ENCODE assay signal across 9 mouse cellular contexts in the genomic region with DNA sequence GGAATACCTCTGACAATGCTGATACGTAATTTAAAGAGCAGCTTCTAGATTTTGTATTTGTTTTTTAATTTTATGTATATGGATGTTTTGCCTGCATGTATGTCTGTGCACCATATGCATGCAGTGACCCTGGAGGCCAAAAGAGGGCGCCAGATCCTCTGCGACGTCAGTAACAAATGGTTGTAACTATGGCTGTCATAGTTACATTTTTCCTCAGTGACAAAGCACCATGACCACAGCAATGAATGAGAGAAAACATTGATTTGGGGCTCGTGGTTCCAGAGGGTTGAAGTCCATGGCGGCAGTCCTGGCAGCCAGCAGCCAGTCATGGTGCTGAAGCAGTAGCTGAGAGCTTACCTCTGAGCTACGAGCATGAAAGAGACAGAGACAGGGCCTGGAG. TPM values are rescaled to one million over a fixed set of nuclear protein-coding genes. Genes with fewer than 3 reads are reported as not detected.
DNase-seq lines count a peak whose midpoint lies in the region; ATAC-seq and TF ChIP-seq lines count a peak whose summit lies in the region.
"Had no signal": no experiment of that assay in that cellular context is flagged by ENCODE, and none has a peak within 500 bp of the region (broad histone marks: within the 10 kb centered on the region; RNA-seq: fewer than 3 reads in every experiment).

No protein-coding gene starts in this region.

- peak; percentile 38; the same call in 1 of the 2 replicates for TF ChIP-seq CTCF in cerebellum, adult 2 months (IDR thresholded peaks at IDR 0.05; ENCODE audit: borderline replicate concordance, insufficient read depth, low read depth, low read length)
- peak; percentile 75 for TF ChIP-seq CTCF in bone marrow, adult 2 months (IDR thresholded peaks at IDR 0.05; ENCODE audit: control insufficient read depth, insufficient read depth, low read length)

- DNase-seq in cerebellum, adult 2 months = no peak
- no peak for DNase-seq in cerebellum, postnatal 10 days
- peak; percentile 88 for DNase-seq in midbrain, embryonic 11.5 days (ENCODE audit: low spot score, missing footprints)
- DNase-seq in left cerebral cortex, postnatal 10 days (ENCODE audit: extremely low spot score in 1 of 2, low spot score in 2 of 2) = no peak
- DNase-seq in ovary, postnatal 14 days (ENCODE audit: low spot score) = no peak

- no peaks in the 10 kb centered on the region for H3K36me3 ChIP-seq in midbrain, embryonic 11.5 days (ENCODE audit: control insufficient read depth, insufficient read depth, low read length)
- no peaks in the 10 kb centered on the region for H3K36me3 ChIP-seq in midbrain, embryonic 16.5 days (ENCODE audit: control insufficient read depth, insufficient read depth, low read length)
- H3K36me3 ChIP-seq: hindbrain, embryonic 13.5 days had no signal

- no peak overlapping the region for H3K4me3 ChIP-seq in cerebellum, adult 2 months (replicated peaks; ENCODE audit: insufficient read depth, low read depth, low read length)
- H3K4me3 ChIP-seq in midbrain, embryonic 11.5 days (ENCODE audit: low read depth, low read length) = no peak overlapping the region
- H3K4me3 ChIP-seq in midbrain, embryonic 16.5 days (ENCODE audit: low read depth, low read length) = no peak overlapping the region
- H3K4me3 ChIP-seq in bone marrow, adult 2 months (replicated peaks; ENCODE audit: control insufficient read depth, low read depth, low read length) = no peak overlapping the region
- H3K4me3 ChIP-seq: hindbrain, embryonic 13.5 days had no signal

- no peaks in the 10 kb centered on the region for H3K9me3 ChIP-seq in midbrain, embryonic 11.5 days (ENCODE audit: control insufficient read depth, low read length)
- H3K9me3 ChIP-seq in midbrain, embryonic 16.5 days (replicated peaks; ENCODE audit: control insufficient read depth, low read length, poor library complexity, severe bottlenecking) = no peaks in the 10 kb centered on the region
- H3K9me3 ChIP-seq: hindbrain, embryonic 13.5 days had no signal

- H3K27me3 ChIP-seq in cerebellum, adult 2 months (ENCODE audit: control insufficient read depth, insufficient read depth, low read length) = no peaks in the 10 kb centered on the region
- no peaks in the 10 kb centered on the region for H3K27me3 ChIP-seq in midbrain, embryonic 11.5 days (ENCODE audit: control insufficient read depth, insufficient read depth, low read length)
- H3K27me3 ChIP-seq in midbrain, embryonic 16.5 days (ENCODE audit: control insufficient read depth, insufficient read depth, low read depth, low read length) = no peaks in the 10 kb centered on the region; the same call in 1 of the 2 replicates
- H3K27me3 ChIP-seq: hindbrain, embryonic 13.5 days had no signal

- no peaks in the 10 kb centered on the region for H3K4me1 ChIP-seq in cerebellum, adult 2 months (ENCODE audit: control insufficient read depth, insufficient read depth, low read length)
- H3K4me1 ChIP-seq in midbrain, embryonic 11.5 days (ENCODE audit: control insufficient read depth, insufficient read depth, low read length) = no peaks in the 10 kb centered on the region
- H3K4me1 ChIP-seq in midbrain, embryonic 16.5 days (ENCODE audit: control insufficient read depth, insufficient read depth, low read length) = no peaks in the 10 kb centered on the region
- no peaks in the 10 kb centered on the region for H3K4me1 ChIP-seq in bone marrow, adult 2 months (ENCODE audit: control insufficient read depth, insufficient read depth, low read length)

- WGBS in cerebellum, adult 2 months = 43% methylated on average over 7 of the region's 7 CpGs
- 43% methylated on average over 7 of the region's 7 CpGs for WGBS in midbrain, embryonic 11.5 days
- WGBS in midbrain, embryonic 16.5 days = 42% methylated on average over 7 of the region's 7 CpGs
- 45% methylated on average over 7 of the region's 7 CpGs for WGBS in bone marrow, adult 2 months

- intact Hi-C loops in left cerebral cortex, postnatal 10 days (cut with DNase I) = no loop called here

- no peak for TF ChIP-seq POLR2A in cerebellum, adult 2 months (IDR thresholded peaks at IDR 0.05; ENCODE audit: borderline replicate concordance, insufficient read depth, low read length)
- no peak for TF ChIP-seq POLR2A in bone marrow, adult 2 months (IDR thresholded peaks at IDR 0.05; ENCODE audit: borderline replicate concordance, control insufficient read depth, low read depth, low read length)

- no peak for ATAC-seq in midbrain, embryonic 11.5 days (ENCODE audit: low FRiP score)
- ATAC-seq in midbrain, embryonic 16.5 days = no peak
- peak; percentile 54; the same call in 1 of the 2 replicates for ATAC-seq in neutrophil, adult 5-6 weeks (ENCODE audit: extremely low read depth, insufficient number of reproducible peaks, low FRiP score, poor library complexity, severe bottlenecking)

- H3K27ac ChIP-seq in cerebellum, adult 2 months (ENCODE audit: insufficient read depth, low read length) = no peak overlapping the region
- no peak overlapping the region for H3K27ac ChIP-seq in midbrain, embryonic 11.5 days (ENCODE audit: low read depth, low read length)
- no peak overlapping the region for H3K27ac ChIP-seq in midbrain, embryonic 16.5 days (ENCODE audit: low read length)
- no peak overlapping the region for H3K27ac ChIP-seq in bone marrow, adult 2 months (ENCODE audit: control insufficient read depth, insufficient read depth, low read depth, low read length, poor library complexity)
- H3K27ac ChIP-seq: hindbrain, embryonic 13.5 days had no signal

- H3K9ac ChIP-seq in midbrain, embryonic 11.5 days (ENCODE audit: low read length) = no peak overlapping the region
- H3K9ac ChIP-seq in midbrain, embryonic 16.5 days (ENCODE audit: low read depth, low read length) = no peak overlapping the region
- H3K9ac ChIP-seq: hindbrain, embryonic 13.5 days had no signal

- H3K4me2 ChIP-seq in midbrain, embryonic 11.5 days = no peak overlapping the region
- no peak overlapping the region for H3K4me2 ChIP-seq in midbrain, embryonic 16.5 days (ENCODE audit: low read length)
- H3K4me2 ChIP-seq: hindbrain, embryonic 13.5 days had no signal

RNA-seq across cellular contexts. Expression of a gene that starts 36.2 kb away (rescaled TPM):
- polyA plus RNA-seq in cerebellum, adult 2 months (2012; rRNA removed) = 0.64 and 0.65 TPM in 2 replicates
- 0.33 and 0.54 TPM in 2 replicates for polyA plus RNA-seq in midbrain, embryonic 11.5 days (2014; fragmentation: Nextera tagmentation; extraction: Ambion mirVana)
- polyA plus RNA-seq in midbrain, embryonic 16.5 days (2015; fragmentation: Nextera tagmentation; extraction: Ambion mirVana) = 0.16 and 0.32 TPM in 2 replicates
- 1.2 and 4.0 TPM in 2 replicates for polyA plus RNA-seq in bone marrow, adult 2 months (2011; ENCODE audit: insufficient read depth, insufficient read length, low replicate concordance, missing spikeins)
- total RNA-seq in neutrophil, adult 5-6 weeks (2017) = 2.6 and 6.2 TPM in 2 replicates
- not detected for total RNA-seq in left cerebral cortex, postnatal 10 days (2021)

RNA-seq across cellular contexts. Expression of a gene that starts 50.2 kb away (rescaled TPM):
- 33.0 and 36.9 TPM in 2 replicates for polyA plus RNA-seq in cerebellum, adult 2 months (2012; rRNA removed)
- 65.6 and 67.1 TPM in 2 replicates for polyA plus RNA-seq in midbrain, embryonic 11.5 days (2014; fragmentation: Nextera tagmentation; extraction: Ambion mirVana)
- polyA plus RNA-seq in midbrain, embryonic 16.5 days (2015; fragmentation: Nextera tagmentation; extraction: Ambion mirVana) = 57.8 and 62.0 TPM in 2 replicates
- 7.8 and 19.4 TPM in 2 replicates for polyA plus RNA-seq in bone marrow, adult 2 months (2011; ENCODE audit: insufficient read depth, insufficient read length, low replicate concordance, missing spikeins)
- 42.7 and 43.7 TPM in 2 replicates for total RNA-seq in neutrophil, adult 5-6 weeks (2017)
- total RNA-seq in left cerebral cortex, postnatal 10 days (2021) = 10 to 100 TPM; 38.0 to 41.7 TPM

RNA-seq across cellular contexts. Expression of a gene that starts 53.2 kb away (rescaled TPM):
- 12.8 and 17.8 TPM in 2 replicates for polyA plus RNA-seq in cerebellum, adult 2 months (2012; rRNA removed)
- polyA plus RNA-seq in midbrain, embryonic 11.5 days (2014; fragmentation: Nextera tagmentation; extraction: Ambion mirVana) = 0.78 and 2.5 TPM in 2 replicates
- 4.3 and 6.3 TPM in 2 replicates for polyA plus RNA-seq in midbrain, embryonic 16.5 days (2015; fragmentation: Nextera tagmentation; extraction: Ambion mirVana)
- polyA plus RNA-seq in bone marrow, adult 2 months (2011; ENCODE audit: insufficient read depth, insufficient read length, low replicate concordance, missing spikeins) = 2.4 TPM in 1 of 2 replicates, not detected in the other
- 0.49 TPM in 1 of 2 replicates, not detected in the other for total RNA-seq in neutrophil, adult 5-6 weeks (2017)
- total RNA-seq in left cerebral cortex, postnatal 10 days (2021) = 1 to 10 TPM; 7.6 to 9.5 TPM

RNA-seq across cellular contexts. Expression of a gene that starts 57.0 kb away (rescaled TPM):
- 0.17 TPM in 1 of 2 replicates, not detected in the other for polyA plus RNA-seq in cerebellum, adult 2 months (2012; rRNA removed)
- polyA plus RNA-seq in midbrain, embryonic 11.5 days (2014; fragmentation: Nextera tagmentation; extraction: Ambion mirVana) = not detected in 2 replicates
- polyA plus RNA-seq in midbrain, embryonic 16.5 days (2015; fragmentation: Nextera tagmentation; extraction: Ambion mirVana) = not detected in 2 replicates
- 1.3 and 1.7 TPM in 2 replicates for polyA plus RNA-seq in bone marrow, adult 2 months (2011; ENCODE audit: insufficient read depth, insufficient read length, low replicate concordance, missing spikeins)
- total RNA-seq in neutrophil, adult 5-6 weeks (2017) = 0.12 TPM in 2 replicates
- total RNA-seq in left cerebral cortex, postnatal 10 days (2021) = not detected
- polyA plus RNA-seq: hindbrain, embryonic 13.5 days had no signal
